Mouse (Mus musculus): ENCODE measurements around the gene Gng11. TPM values are rescaled to one million over a fixed set of nuclear protein-coding genes. Genes with fewer than 3 reads are reported as not detected.
A peak's percentile ranks its signal among the peaks of the same experiment; 100 is the strongest.

The Gng11 gene
- polyA plus RNA-seq, 1 experiment from 2014 or later: 166 TPM

- Histone ChIP-seq H3K4me1 (replicated peaks; ENCODE audit: control insufficient read depth, insufficient read depth, low read length) (no peaks in the 10 kb centered on the region), H3K4me2 (ENCODE audit: low read depth, low read length) (no peak overlapping the region), H3K36me3 (ENCODE audit: control insufficient read depth, insufficient read depth, low read length) (no peaks in the 10 kb centered on the region), H3K9me3 (ENCODE audit: control insufficient read depth, low read length) (no peaks in the 10 kb centered on the region), H3K9ac (ENCODE audit: low read length) (no peak overlapping the region), H3K27ac (ENCODE audit: low read length) (no peak overlapping the region), H3K4me3 (ENCODE audit: low read length) (no peak overlapping the region), H3K27me3 (ENCODE audit: control insufficient read depth, insufficient read depth, low read depth, low read length) (no peaks in the 10 kb centered on the region)
- 0% methylated on average over 1 of the region's 1 CpGs for WGBS
- ATAC-seq (ENCODE audit: low read depth): peak; percentile 83
These were observed 49.1 kb downstream of the Gng11 start for GRCm38 (mm10) chr6:4052843-4053242.

GRCm38 (mm10) chr6:4054387-4054786, 50.7 kb downstream of the Gng11 start:
- ATAC-seq (ENCODE audit: low read depth): no peak
- 87% methylated on average over 4 of the region's 4 CpGs for WGBS
- Histone ChIP-seq H3K9ac (ENCODE audit: low read length) (no peak overlapping the region), H3K27ac (ENCODE audit: low read length) (no peak overlapping the region), H3K9me3 (ENCODE audit: control insufficient read depth, low read length) (no peaks in the 10 kb centered on the region), H3K36me3 (ENCODE audit: control insufficient read depth, insufficient read depth, low read length) (no peaks in the 10 kb centered on the region), H3K4me2 (ENCODE audit: low read depth, low read length) (no peak overlapping the region), H3K4me3 (ENCODE audit: low read length) (no peak overlapping the region), H3K27me3 (ENCODE audit: control insufficient read depth, insufficient read depth, low read depth, low read length) (no peaks in the 10 kb centered on the region), H3K4me1 (replicated peaks; ENCODE audit: control insufficient read depth, insufficient read depth, low read length) (no peaks in the 10 kb centered on the region)

Other genes with a start within 250 kb of the Gng11 start
- gene Calcr, start 239.2 kb upstream of the Gng11 start, polyA plus RNA-seq (2015; fragmentation: Nextera tagmentation; extraction: Ambion mirVana): 0.13 and 0.19 TPM in 2 replicates
- 3.6 and 4.5 TPM in 2 replicates for gene Tfpi2, start 15.0 kb upstream of the Gng11 start, polyA plus RNA-seq (2015; fragmentation: Nextera tagmentation; extraction: Ambion mirVana)
- not detected in 2 replicates for gene Gngt1, start 10.1 kb upstream of the Gng11 start, polyA plus RNA-seq (2015; fragmentation: Nextera tagmentation; extraction: Ambion mirVana)
- gene Bet1, start 83.1 kb downstream of the Gng11 start, polyA plus RNA-seq (2015; fragmentation: Nextera tagmentation; extraction: Ambion mirVana): 82.7 and 84.9 TPM in 2 replicates